Mouse (Mus musculus): ENCODE results near the gene Ctsg.

GRCm38 (mm10) chr14:56082016-56082415, 20.4 kb downstream of the Ctsg start:
- TF ChIP-seq GATA1 (IDR thresholded peaks at IDR 0.05; ENCODE audit: low read length): no peak
- TF ChIP-seq TAL1 (IDR thresholded peaks at IDR 0.05; ENCODE audit: low read length): no peak

Measured in erythroblast, embryonic 14.5 days (primary cell).